Mouse (Mus musculus) lung, postnatal 0 days (tissue): ENCODE measurements around the gene Neurod2. TPM values are rescaled to one million over a fixed set of nuclear protein-coding genes. Genes with fewer than 3 reads are reported as not detected.

Experiments
- ATAC-seq: fragments of 200-750 bp; cut with Nextera tagmentation; 2 replicates; pipeline ENCODE4 v1.8.0; 2017; ENCODE audit warnings: moderate library complexity
- DNase-seq: peaks from one replicate; pipeline ENCODE4 v3.0.0-alpha.2; 2016; ENCODE audit warnings: low spot score
- H3K27ac ChIP-seq: fragments of 300-500 bp; sonication (generic); 2 replicates; pipeline ENCODE4 v1.5.1; 2014; ENCODE audit warnings: antibody characterized with exemption, mild to moderate bottlenecking, low read length, mixed read lengths
- H3K27me3 ChIP-seq: fragments of 300-500 bp; sonication (generic); replicated peaks from 2 replicates; pipeline ENCODE4 v1.6.1; 2014; ENCODE audit warnings: low read length, mixed read lengths; ENCODE audit not compliant: insufficient read depth
- H3K36me3 ChIP-seq: fragments of 300-500 bp; sonication (generic); 2 replicates; pipeline ENCODE4 v1.6.1; 2014; ENCODE audit warnings: low read length, mixed read lengths; ENCODE audit not compliant: insufficient read depth
- H3K4me1 ChIP-seq: fragments of 300-500 bp; sonication (generic); 2 replicates; pipeline ENCODE4 v1.6.1; 2014; ENCODE audit warnings: antibody characterized with exemption, low read depth, low read length, mixed read lengths; ENCODE audit not compliant: insufficient read depth
- H3K4me2 ChIP-seq: fragments of 300-500 bp; sonication (generic); replicated peaks from 2 replicates; pipeline ENCODE4 v1.6.1; 2014; ENCODE audit warnings: low read depth, mild to moderate bottlenecking, low read length, moderate library complexity, mixed read lengths
- H3K4me3 ChIP-seq: fragments of 300-500 bp; sonication (generic); 2 replicates; pipeline ENCODE4 v1.5.1; 2014; ENCODE audit warnings: low read depth, low read length
- H3K9ac ChIP-seq: fragments of 300-500 bp; sonication (generic); replicated peaks from 2 replicates; pipeline ENCODE4 v1.6.1; 2014; ENCODE audit warnings: low read depth, mild to moderate bottlenecking
- H3K9me3 ChIP-seq: fragments of 300-500 bp; sonication (generic); 2 replicates; pipeline ENCODE4 v1.6.1; 2016; ENCODE audit warnings: low read length, mixed read lengths
- CTCF ChIP-seq: IDR thresholded peaks from 2 replicates; pipeline ENCODE4 v1.5.1; 2016; ENCODE audit warnings: antibody characterized with exemption, mild to moderate bottlenecking
- EP300 ChIP-seq: IDR thresholded peaks from 2 replicates; pipeline ENCODE4 v1.6.1; 2016; ENCODE audit warnings: antibody characterized with exemption, mild to moderate bottlenecking, control low read depth
- WGBS: fragments of 180-500 bp; shearing (Covaris S2); extraction: QIAGEN DNeasy Blood & Tissue Kit; methylation state at CpG from one replicate; pipeline ENCODE4 v1.1.7; 2014; 5-methylcytosine and 5-hydroxymethylcytosine counted together
- polyA plus RNA-seq: library from polyadenylated mRNA; unstranded; fragments of >200 nt; fragmentation: Nextera tagmentation; extraction: Ambion mirVana; gene quantifications from 2 replicates; pipeline ENCODE4 v1.2.1, GENCODE M21; 2015

The Neurod2 gene
- polyA plus RNA-seq, 1 experiment from 2014 or later = not detected

DNA sequence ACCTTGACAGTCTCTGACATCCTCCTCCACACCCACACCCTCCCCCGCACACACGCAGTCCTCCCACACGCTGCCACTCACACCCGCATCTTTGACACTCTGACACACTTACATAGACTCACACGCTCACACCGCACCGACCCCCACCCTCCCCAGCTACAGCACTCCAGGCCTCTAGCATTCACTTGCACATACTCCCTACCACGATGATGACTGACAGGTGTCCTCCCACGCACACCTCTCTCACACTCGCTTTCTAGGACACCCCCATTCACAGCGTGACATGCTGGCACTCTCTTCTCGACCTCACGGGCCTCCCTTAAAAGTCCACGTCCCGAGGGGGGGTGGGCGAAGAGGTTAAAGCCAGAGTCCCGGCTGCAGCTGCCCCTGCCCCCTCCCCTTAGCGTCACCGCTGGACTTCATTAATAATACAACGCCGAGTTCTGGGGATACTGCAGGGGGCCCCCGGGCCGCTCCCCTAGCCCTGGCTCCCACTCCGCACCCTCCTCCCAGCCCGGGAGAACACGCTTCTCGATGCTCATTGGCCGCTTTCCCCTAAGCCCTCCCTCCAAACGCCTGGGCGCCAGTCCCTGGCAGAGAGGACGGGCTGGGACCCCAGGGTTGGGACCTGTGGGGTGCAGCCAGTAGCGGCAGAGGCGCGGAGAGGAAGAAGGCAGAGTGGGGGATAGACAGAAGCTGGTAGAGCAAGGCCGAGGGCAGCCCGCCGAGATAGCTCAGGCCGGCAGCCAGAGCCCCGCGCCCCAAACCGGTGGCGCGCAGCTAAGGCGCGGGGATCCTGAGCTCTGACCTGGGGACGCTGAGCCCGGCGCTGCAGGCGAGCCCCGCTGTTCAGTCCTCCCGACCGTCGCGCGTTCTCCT, 18.9 kb upstream of the Neurod2 start, which contains the start of gene Ppp1r1b:
Gene Ppp1r1b, plus strand, starts transcription at position 322 of the 879 bp plus-strand sequence.
- H3K4me1 ChIP-seq = peaks cover 5% of the 10 kb centered on the region; the same call in 1 of the 2 replicates
- peak within 1 kb of the TSS; percentile 50 for H3K4me3 ChIP-seq
- DNase-seq = peak; percentile 31
- no peaks in the 10 kb centered on the region for H3K36me3 ChIP-seq
- under 1% methylated on average over 50 of the region's 55 CpGs for WGBS
- H3K9ac ChIP-seq = no peak within 1 kb of the TSS; the same call in 1 of the 2 replicates
- H3K9me3 ChIP-seq = no peaks in the 10 kb centered on the region
- no peak within 1 kb of the TSS for H3K27ac ChIP-seq
- peak; percentile 18 for ATAC-seq
- peak within 1 kb of the TSS; percentile 86 for H3K4me2 ChIP-seq
- TF ChIP-seq EP300 (no peak), CTCF (no peak)
- H3K27me3 ChIP-seq = peaks cover 12% of the 10 kb centered on the region

- Histone ChIP-seq H3K9me3 (no peaks in the 10 kb centered on the region), H3K36me3 (no peaks in the 10 kb centered on the region), H3K4me2 (peak overlapping the region; percentile 86; the same call in 1 of the 2 replicates), H3K27me3 (peaks cover 12% of the 10 kb centered on the region), H3K9ac (no peak overlapping the region), H3K4me3 (no peak overlapping the region), H3K27ac (no peak overlapping the region), H3K4me1 (peaks cover 5% of the 10 kb centered on the region; the same call in 1 of the 2 replicates)
- ATAC-seq = peak; percentile 46
- no peak for DNase-seq
- no peak for TF ChIP-seq EP300
- TF ChIP-seq CTCF = no peak
- WGBS = 2% methylated on average over 9 of the region's 12 CpGs
Measured at GRCm38 (mm10) chr11:98347385-98348082, 18.1 kb upstream of the Neurod2 start.

- TF ChIP-seq EP300 = no peak
- TF ChIP-seq CTCF = no peak
- 15% methylated on average over 9 of the region's 9 CpGs for WGBS
- no peak overlapping the region for H3K27ac ChIP-seq
Measured at GRCm38 (mm10) chr11:98346168-98346567, 16.7 kb upstream of the Neurod2 start.

GRCm38 (mm10) chr11:98345253-98345652, 15.8 kb upstream of the Neurod2 start:
- peak; percentile 71 for DNase-seq
- H3K27me3 ChIP-seq = peaks cover 18% of the 10 kb centered on the region
- H3K36me3 ChIP-seq = no peaks in the 10 kb centered on the region
- no peaks in the 10 kb centered on the region for H3K9me3 ChIP-seq
- peak overlapping the region; percentile 29; the same call in 1 of the 2 replicates for H3K4me2 ChIP-seq
- WGBS = 2% methylated on average over 14 of the region's 14 CpGs
- no peak overlapping the region for H3K27ac ChIP-seq
- ATAC-seq = no peak
- H3K9ac ChIP-seq = no peak overlapping the region
- no peak for TF ChIP-seq EP300
- TF ChIP-seq CTCF = peak; percentile 87
- no peak overlapping the region for H3K4me3 ChIP-seq
- H3K4me1 ChIP-seq = peaks cover 5% of the 10 kb centered on the region; the same call in 1 of the 2 replicates

More at GRCm38 (mm10) chr11:98346168-98346567, 16.7 kb upstream of the Neurod2 start:
- no peaks in the 10 kb centered on the region for H3K9me3 ChIP-seq
- no peak overlapping the region for H3K4me2 ChIP-seq
- H3K4me1 ChIP-seq = peaks cover 5% of the 10 kb centered on the region; the same call in 1 of the 2 replicates
- H3K27me3 ChIP-seq = peaks cover 17% of the 10 kb centered on the region
- no peak overlapping the region for H3K9ac ChIP-seq
- ATAC-seq (no peak), DNase-seq (no peak)
- no peaks in the 10 kb centered on the region for H3K36me3 ChIP-seq
- H3K4me3 ChIP-seq = no peak overlapping the region

GRCm38 (mm10) chr11:98342000-98342945, 12.8 kb upstream of the Neurod2 start:
- H3K27me3 ChIP-seq = peaks cover 29% of the 10 kb centered on the region
- H3K27ac ChIP-seq = no peak overlapping the region
- WGBS = 2% methylated on average over 29 of the region's 29 CpGs
- H3K4me3 ChIP-seq = peak overlapping the region; percentile 21
- no peak overlapping the region for H3K9ac ChIP-seq
- H3K4me1 ChIP-seq = peaks cover 6% of the 10 kb centered on the region; the same call in 1 of the 2 replicates
- DNase-seq (peak; percentile 87), ATAC-seq (peak; percentile 59)
- peak overlapping the region; percentile 57 for H3K4me2 ChIP-seq
- H3K9me3 ChIP-seq = no peaks in the 10 kb centered on the region
- TF ChIP-seq CTCF = peak; percentile 100
- no peak for TF ChIP-seq EP300
- no peaks in the 10 kb centered on the region for H3K36me3 ChIP-seq
